Mouse (Mus musculus): ENCODE results near the gene Rad51c.

DNA sequence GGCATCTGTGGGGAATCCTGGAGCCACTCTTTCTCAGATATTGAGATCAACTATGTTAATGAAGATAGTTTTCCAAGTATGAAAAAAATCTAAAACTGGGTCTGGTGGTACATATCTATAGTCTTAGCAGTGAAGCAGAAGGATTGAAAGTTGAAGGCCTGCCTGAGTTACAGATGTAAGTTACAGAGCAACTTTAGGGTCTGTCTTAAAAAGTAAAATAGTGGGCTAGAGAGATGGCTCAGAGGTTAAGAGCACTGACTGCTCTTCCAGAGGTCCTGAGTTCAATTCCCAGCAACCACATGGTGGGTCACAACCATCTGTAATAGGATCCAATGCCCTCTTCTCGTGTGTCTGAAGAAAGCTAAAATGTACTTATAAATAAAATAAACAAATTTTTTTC, 27.7 kb upstream of the Rad51c start:
- TF ChIP-seq GATA1 (IDR thresholded peaks at IDR 0.05; ENCODE audit: borderline replicate concordance, low read length): no peak
- no peak for TF ChIP-seq FLI1 (IDR thresholded peaks at IDR 0.05; ENCODE audit: low read length)

All from megakaryocyte, embryonic 14.5 days (primary cell).